Mouse (Mus musculus) CD4-positive naive resting alpha-beta T cell, adult 57 days (primary cell): ENCODE results near the gene Ltb4r2. TPM values are rescaled to one million over a fixed set of nuclear protein-coding genes. Genes with fewer than 3 reads are reported as not detected.

Experiments used
- total RNA-seq: library from RNA; stranded (reverse); gene quantifications from one replicate; pipeline ENCODE4 v1.2.4, GENCODE M21; 2023

Gene Ltb4r2
- 0.21 TPM for total RNA-seq

DNA sequence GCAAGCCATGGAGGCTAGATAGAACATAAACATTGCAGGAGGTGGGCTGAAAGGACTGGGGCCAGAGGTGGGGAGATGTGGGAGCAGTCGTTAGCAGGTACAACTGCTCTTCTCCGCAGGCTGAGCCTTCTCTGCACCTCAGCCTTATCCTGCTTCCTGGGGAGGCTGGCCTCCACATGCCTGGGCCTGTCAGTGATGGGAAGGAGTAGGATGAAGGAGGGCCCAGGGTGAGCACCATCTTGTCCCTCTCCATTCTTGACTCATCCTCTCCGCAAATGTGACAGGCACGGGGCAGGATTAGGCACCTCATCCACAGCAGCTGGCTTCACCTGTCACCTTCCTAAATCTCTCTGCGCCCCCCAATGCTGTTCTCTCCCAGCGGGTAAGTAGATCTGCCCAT is at the start of gene Ltb4r2:
Gene Ltb4r2 (plus strand): TSS at position 266 of the 400 bp plus-strand sequence.

DNA sequence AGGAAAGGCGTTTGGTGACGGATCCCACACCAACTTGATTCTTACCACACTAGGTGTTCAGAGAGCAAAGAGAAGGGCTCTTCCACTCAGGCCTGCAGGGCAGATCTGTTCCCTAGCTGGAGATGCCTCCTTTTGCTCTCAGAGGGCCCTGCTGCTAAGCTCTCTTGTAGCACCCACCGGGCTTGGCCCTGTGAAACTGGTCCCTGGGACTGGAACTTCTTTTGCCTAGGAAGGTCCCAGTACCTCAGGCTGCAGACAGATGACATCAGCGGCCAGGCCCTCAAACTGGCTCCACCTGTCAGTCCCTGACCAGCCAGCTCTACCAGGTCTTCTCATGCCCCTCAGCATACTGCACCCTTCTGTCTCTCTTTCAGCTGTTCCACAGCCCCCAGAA is 47.5 kb upstream of the Ltb4r2 start, which contains the start of gene Tgm1:
Gene Tgm1 (minus strand): TSS at position 198 of the 394 bp plus-strand sequence.

DNA sequence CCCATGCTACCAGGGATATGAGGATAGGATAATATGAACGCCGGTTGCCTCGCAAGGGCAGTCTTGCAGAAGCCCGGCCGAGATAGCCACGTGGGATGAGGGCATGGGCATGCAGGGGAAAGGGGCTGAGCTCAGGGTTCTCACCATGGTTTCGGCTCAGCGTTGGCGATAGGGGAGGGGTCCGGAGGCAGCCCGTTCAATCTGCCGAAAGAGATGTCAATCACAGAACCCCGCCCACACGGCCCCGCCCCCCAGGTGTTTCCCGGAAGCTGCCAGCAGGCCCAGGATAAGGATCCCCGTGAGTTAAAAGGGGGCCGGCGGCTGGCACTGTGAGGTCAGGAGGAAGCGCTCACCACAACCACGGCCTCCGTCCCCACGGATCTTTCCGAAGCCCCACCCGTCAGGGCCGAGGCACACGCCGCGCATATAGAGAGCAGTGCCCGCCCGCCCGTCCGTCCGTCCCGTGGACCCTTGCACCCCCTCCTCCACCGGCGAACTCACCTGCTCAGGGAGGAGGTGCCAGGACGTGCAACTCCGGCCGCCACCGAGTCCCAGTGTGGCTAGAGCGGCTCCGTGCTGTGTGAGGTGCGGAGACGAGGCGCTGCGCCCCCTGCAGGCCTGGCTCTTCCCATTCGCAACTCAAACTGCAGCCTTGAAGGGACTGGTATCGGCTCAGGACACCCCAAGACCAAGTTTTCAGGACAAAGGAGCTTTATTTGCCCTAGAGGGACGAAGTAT is 39.4 kb upstream of the Ltb4r2 start, which contains the start of gene Rabggta:
Gene Rabggta (minus strand): TSS at position 564 of the 738 bp plus-strand sequence.

DNA sequence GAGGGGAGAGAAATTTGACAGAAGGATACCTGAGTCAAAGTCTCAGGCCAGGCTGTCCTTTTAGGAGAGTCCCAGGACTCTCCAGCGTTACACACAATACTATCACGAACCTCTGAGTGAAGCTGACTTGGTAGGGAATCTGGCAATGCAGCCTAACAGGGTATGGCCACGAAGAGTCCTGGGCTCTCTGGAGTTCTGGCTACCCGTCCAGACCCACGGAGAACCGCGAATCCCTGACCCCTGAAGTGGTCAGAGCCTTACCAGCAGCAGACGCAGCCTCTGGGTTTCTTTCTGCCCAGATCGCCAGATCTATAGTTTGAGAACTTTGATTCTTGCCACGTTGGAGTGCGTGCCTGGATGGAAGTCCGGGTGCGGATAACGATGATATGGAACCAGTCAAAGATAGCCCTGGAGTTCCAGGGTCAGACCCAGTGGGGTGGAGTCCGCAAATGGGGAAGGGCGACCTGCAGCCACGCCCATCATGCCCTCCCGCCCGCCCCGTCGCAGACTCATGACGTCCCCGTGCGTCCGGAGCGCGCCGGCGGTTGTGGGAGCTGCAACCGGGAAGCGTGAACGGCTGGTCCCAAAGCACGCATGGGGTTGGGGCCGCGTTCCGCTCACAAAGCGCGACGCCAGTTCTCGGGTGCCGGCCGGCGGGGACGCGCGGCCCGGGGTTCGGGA is 15.9 kb upstream of the Ltb4r2 start, which contains the start of the genes Dhrs1 and Nop9:
Gene Dhrs1 (minus strand): TSS at position 511 of the 681 bp plus-strand sequence.
Gene Nop9 (plus strand): TSS at position 514 of the 681 bp plus-strand sequence.

DNA sequence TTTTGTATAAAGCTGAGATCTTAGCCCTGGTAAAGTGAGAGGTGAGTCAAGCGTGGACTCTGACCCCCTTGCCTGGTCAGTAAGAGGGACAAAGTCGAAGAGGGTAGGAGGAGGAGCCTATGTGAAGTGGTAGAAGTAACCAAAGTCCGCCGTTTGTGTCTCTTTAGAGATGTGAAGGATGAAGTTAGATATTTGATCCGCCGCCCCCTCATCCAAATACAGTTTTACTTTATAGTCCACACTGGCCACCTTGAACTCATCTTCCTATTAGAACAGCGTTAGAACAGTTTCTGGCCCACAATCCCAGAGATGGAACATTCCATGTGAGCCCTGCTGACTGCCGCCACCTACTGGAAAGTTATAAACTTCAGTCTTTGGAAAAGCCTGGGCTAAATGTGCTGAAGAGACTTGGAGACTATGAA is 2.9 kb upstream of the Ltb4r2 start, which contains the start of gene Cideb:
Gene Cideb (minus strand): TSS at position 96 of the 422 bp plus-strand sequence.

DNA sequence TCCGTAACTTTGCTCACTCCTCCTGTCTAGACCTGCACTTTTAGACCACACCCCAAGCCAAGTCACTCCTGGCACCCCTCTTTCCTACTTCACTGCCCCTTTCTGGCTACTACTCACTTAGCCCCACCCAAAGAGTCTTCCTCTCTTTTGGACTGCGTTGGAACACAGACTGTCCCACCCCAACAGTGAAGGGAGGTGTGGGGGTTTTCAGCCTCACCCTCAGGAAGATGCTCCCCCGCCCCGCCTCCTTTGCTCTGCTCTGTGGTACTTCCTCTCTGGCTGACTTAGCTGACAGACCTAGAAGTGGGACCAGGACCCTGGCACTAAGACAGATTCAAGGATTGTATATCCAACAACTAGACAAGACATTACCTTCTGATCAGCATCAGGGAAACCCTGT is 4.5 kb downstream of the Ltb4r2 start, which contains the start of gene Ltb4r1:
Gene Ltb4r1 (plus strand): TSS at position 267 of the 400 bp plus-strand sequence.

DNA sequence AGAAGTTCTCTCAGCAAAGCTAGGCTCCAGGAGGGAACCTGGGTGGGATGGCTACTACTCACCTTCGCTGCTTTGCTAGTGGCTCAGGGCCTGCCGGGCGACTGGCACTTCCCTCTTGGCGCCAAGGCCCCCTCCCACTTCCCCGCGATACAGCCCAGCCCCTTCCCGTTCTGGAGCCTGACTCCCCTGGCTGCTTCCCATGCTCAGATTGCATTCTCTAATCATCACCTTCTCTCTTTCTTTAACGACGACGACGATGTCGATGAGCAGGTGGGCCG is 22.7 kb downstream of the Ltb4r2 start, which contains the start of gene Adcy4:
Gene Adcy4 (minus strand): TSS at position 138 of the 278 bp plus-strand sequence.

DNA sequence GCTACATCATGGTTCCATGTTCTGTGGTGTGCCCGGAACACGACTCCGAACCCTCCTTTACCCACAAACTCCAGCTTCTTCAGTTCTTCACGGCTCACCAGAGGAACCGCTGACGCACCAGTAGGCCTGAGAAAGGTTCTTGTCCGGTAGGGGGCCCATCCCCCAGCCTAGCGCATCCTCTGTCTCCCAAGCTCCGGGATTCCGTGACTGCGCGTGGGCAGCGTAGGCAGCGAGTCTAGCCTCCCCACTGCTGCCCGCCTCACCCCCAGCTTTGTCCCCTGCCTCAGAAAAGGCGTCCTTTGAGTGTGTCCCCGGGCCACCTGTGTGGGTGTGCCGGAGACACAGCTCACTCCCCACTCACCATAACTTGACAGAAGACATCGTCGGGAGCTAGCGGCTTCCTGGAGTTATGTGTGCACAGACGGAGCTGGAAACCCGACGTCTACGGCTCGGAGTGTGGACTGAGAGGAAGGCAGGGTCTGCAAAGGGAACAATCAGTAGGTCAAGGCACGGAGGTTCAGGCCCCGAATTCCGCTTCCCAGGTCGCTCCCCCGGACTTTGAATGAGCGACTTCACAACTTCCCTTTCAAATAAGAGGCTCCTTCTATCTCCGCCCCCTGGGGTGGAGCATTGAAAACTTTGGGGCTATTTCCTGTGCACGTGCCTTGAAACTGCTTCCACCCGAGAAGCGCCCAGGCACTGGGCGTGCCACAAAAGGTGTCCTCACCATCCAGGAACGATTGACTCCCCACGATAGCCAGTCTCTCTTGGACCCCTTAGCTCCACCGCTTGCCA is 27.2 kb downstream of the Ltb4r2 start, which contains the start of gene Ripk3:
Gene Ripk3 (minus strand): TSS at position 610 of the 795 bp plus-strand sequence.

Other genes starting within 250 kb of the Ltb4r2 start
- not detected for gene Nrl, start 236.4 kb upstream of the Ltb4r2 start, total RNA-seq
- 16.1 TPM for gene Pck2, start 221.2 kb upstream of the Ltb4r2 start, total RNA-seq
- 92.5 TPM for gene Dcaf11, start 201.4 kb upstream of the Ltb4r2 start, total RNA-seq
- gene A730061H03Rik, start 201.0 kb upstream of the Ltb4r2 start, total RNA-seq: 6.4 TPM
- not detected for gene Fitm1, start 185.8 kb upstream of the Ltb4r2 start, total RNA-seq
- gene Psme1, start 183.3 kb upstream of the Ltb4r2 start, total RNA-seq: 263 TPM
- gene Emc9, start 176.1 kb upstream of the Ltb4r2 start, total RNA-seq: 21.5 TPM
- gene Psme2, start 170.3 kb upstream of the Ltb4r2 start, total RNA-seq: 386 TPM
- gene Rnf31, start 169.7 kb upstream of the Ltb4r2 start, total RNA-seq: 96.4 TPM
- gene Irf9, start 157.9 kb upstream of the Ltb4r2 start, total RNA-seq: 94.6 TPM
- 0.44 TPM for gene Rec8, start 143.4 kb upstream of the Ltb4r2 start, total RNA-seq
- 71.9 TPM for gene Ipo4, start 125.5 kb upstream of the Ltb4r2 start, total RNA-seq
- gene Gm49378, start 123.5 kb upstream of the Ltb4r2 start, total RNA-seq: 2.7 TPM
- gene Tm9sf1, start 117.6 kb upstream of the Ltb4r2 start, total RNA-seq: 43.9 TPM
- gene Tssk4, start 111.2 kb upstream of the Ltb4r2 start, total RNA-seq: 3.5 TPM
- gene Mdp1, start 100.9 kb upstream of the Ltb4r2 start, total RNA-seq: 41.7 TPM
- gene Gmpr2, start 89.5 kb upstream of the Ltb4r2 start, total RNA-seq: 16.2 TPM
- 153 TPM for gene Nedd8, start 89.3 kb upstream of the Ltb4r2 start, total RNA-seq
- gene Tinf2, start 79.6 kb upstream of the Ltb4r2 start, total RNA-seq: 111 TPM
- gene Tgm1, start 47.5 kb upstream of the Ltb4r2 start, total RNA-seq: 2.0 TPM
- gene Rabggta, start 39.2 kb upstream of the Ltb4r2 start, total RNA-seq: 84.5 TPM
- gene Dhrs1, start 15.7 kb upstream of the Ltb4r2 start, total RNA-seq: 18.6 TPM
- gene Nop9, start 15.7 kb upstream of the Ltb4r2 start, total RNA-seq: 22.2 TPM
- not detected for gene Cideb, start 3.0 kb upstream of the Ltb4r2 start, total RNA-seq
- 0.41 TPM for gene Ltb4r1, start 4.5 kb downstream of the Ltb4r2 start, total RNA-seq
- gene Adcy4, start 22.7 kb downstream of the Ltb4r2 start, total RNA-seq: 0.27 TPM
- 67.6 TPM for gene Ripk3, start 27.4 kb downstream of the Ltb4r2 start, total RNA-seq
- not detected for gene Nfatc4, start 61.7 kb downstream of the Ltb4r2 start, total RNA-seq
- 1.0 TPM for gene Nynrin, start 92.6 kb downstream of the Ltb4r2 start, total RNA-seq
- not detected for gene Cbln3, start 123.0 kb downstream of the Ltb4r2 start, total RNA-seq
- 65.3 TPM for gene Khnyn, start 123.5 kb downstream of the Ltb4r2 start, total RNA-seq
- 33.1 TPM for gene Sdr39u1, start 138.9 kb downstream of the Ltb4r2 start, total RNA-seq
- gene Cma1, start 183.2 kb downstream of the Ltb4r2 start, total RNA-seq: not detected
- gene Cma2, start 189.6 kb downstream of the Ltb4r2 start, total RNA-seq: not detected